In genomic region chr10:126929543-126929942, GRCm38 (mm10) we compare ENCODE assay signal across 9 mouse cellular contexts. TPM values are rescaled to one million over a fixed set of nuclear protein-coding genes. Genes with fewer than 3 reads are reported as not detected.
A peak's percentile ranks its signal among the peaks of the same experiment; 100 is the strongest.
DNase-seq lines count a peak whose midpoint lies in the region; ATAC-seq and TF ChIP-seq lines count a peak whose summit lies in the region.
"Had no signal": no experiment of that assay in that cellular context is flagged by ENCODE, and none has a peak within 500 bp of the region (broad histone marks: within the 10 kb centered on the region; RNA-seq: fewer than 3 reads in every experiment).

No protein-coding gene starts in this region.

- peaks cover 14% of the 10 kb centered on the region for H3K4me1 ChIP-seq in heart, adult 2 months (ENCODE audit: control insufficient read depth, insufficient read depth, low read length)
- H3K4me1 ChIP-seq in liver, embryonic 12.5 days = peaks cover 10% of the 10 kb centered on the region
- peaks cover 10% of the 10 kb centered on the region for H3K4me1 ChIP-seq in liver, embryonic 11.5 days (replicated peaks; ENCODE audit: control insufficient read depth, insufficient read depth, low read length)
- H3K4me1 ChIP-seq in embryonic facial prominence, embryonic 14.5 days (ENCODE audit: control insufficient read depth, insufficient read depth, low read length) = peaks cover 55% of the 10 kb centered on the region

- no peaks in the 10 kb centered on the region for H3K27me3 ChIP-seq in heart, adult 2 months (ENCODE audit: control insufficient read depth, insufficient read depth, low read length)
- H3K27me3 ChIP-seq in liver, embryonic 12.5 days (replicated peaks) = peaks cover 65% of the 10 kb centered on the region
- H3K27me3 ChIP-seq in liver, embryonic 11.5 days (replicated peaks; ENCODE audit: control insufficient read depth, insufficient read depth, low read length) = peaks cover 41% of the 10 kb centered on the region
- no peaks in the 10 kb centered on the region for H3K27me3 ChIP-seq in embryonic facial prominence, embryonic 14.5 days (replicated peaks; ENCODE audit: control insufficient read depth, insufficient read depth, low read length)
- no peaks in the 10 kb centered on the region for H3K27me3 ChIP-seq in myocyte (ENCODE audit: control insufficient read depth, insufficient read depth, insufficient read length)

- H3K9me3 ChIP-seq in liver, embryonic 12.5 days (replicated peaks) = no peaks in the 10 kb centered on the region
- no peaks in the 10 kb centered on the region for H3K9me3 ChIP-seq in liver, embryonic 11.5 days (ENCODE audit: control insufficient read depth, low read length)
- H3K9me3 ChIP-seq in embryonic facial prominence, embryonic 14.5 days (ENCODE audit: control insufficient read depth, low read length) = no peaks in the 10 kb centered on the region

- H3K9ac ChIP-seq in heart, adult 2 months (ENCODE audit: low read depth, low read length) = no peak overlapping the region
- H3K9ac ChIP-seq in liver, embryonic 12.5 days = no peak overlapping the region
- no peak overlapping the region for H3K9ac ChIP-seq in liver, embryonic 11.5 days (ENCODE audit: low read depth, low read length)
- peak overlapping the region; percentile 65; the same call in 1 of the 2 replicates for H3K9ac ChIP-seq in embryonic facial prominence, embryonic 14.5 days (ENCODE audit: low read depth, low read length)

- TF ChIP-seq EP300 in heart, adult 2 months (IDR thresholded peaks at IDR 0.05; ENCODE audit: insufficient read depth, low read depth, low read length) = no peak

- H3K4me3 ChIP-seq in heart, adult 2 months = no peak overlapping the region
- H3K4me3 ChIP-seq in liver, embryonic 12.5 days = no peak overlapping the region
- no peak overlapping the region for H3K4me3 ChIP-seq in liver, embryonic 11.5 days (ENCODE audit: low read depth, low read length)
- no peak overlapping the region for H3K4me3 ChIP-seq in embryonic facial prominence, embryonic 14.5 days (ENCODE audit: low read depth, low read length)
- H3K4me3 ChIP-seq in myocyte = peak overlapping the region; percentile 31

- no peaks in the 10 kb centered on the region for H3K79me2 ChIP-seq in heart, adult 2 months (replicated peaks; ENCODE audit: control insufficient read depth, insufficient read depth, low read length)
- H3K79me2 ChIP-seq in myocyte (ENCODE audit: control insufficient read depth, insufficient read depth) = no peaks in the 10 kb centered on the region

- no peak overlapping the region for H3K4me2 ChIP-seq in liver, embryonic 12.5 days
- H3K4me2 ChIP-seq in liver, embryonic 11.5 days = no peak overlapping the region
- H3K4me2 ChIP-seq in embryonic facial prominence, embryonic 14.5 days (ENCODE audit: low read depth, low read length) = peak overlapping the region; percentile 91
- H3K4me2 ChIP-seq in myocyte (ENCODE audit: low read depth) = no peak overlapping the region

- intact Hi-C loops in heart, adult 2 months (cut with DNase I) = loop anchor here (2.0 kb wide), 1 partner anchor 57 kb away; no protein-coding TSS in a partner anchor

- WGBS in heart, adult 2 months = 81% methylated on average over 3 of the region's 3 CpGs
- 48% methylated on average over 3 of the region's 3 CpGs for WGBS in liver, embryonic 12.5 days (ENCODE audit: insufficient replicate concordance)
- 65% methylated on average over 3 of the region's 3 CpGs for WGBS in liver, embryonic 11.5 days
- 41% methylated on average over 3 of the region's 3 CpGs for WGBS in embryonic facial prominence, embryonic 14.5 days

- no peaks in the 10 kb centered on the region for H3K36me3 ChIP-seq in heart, adult 2 months (ENCODE audit: control insufficient read depth, insufficient read depth, low read length)
- H3K36me3 ChIP-seq in liver, embryonic 12.5 days = no peaks in the 10 kb centered on the region
- no peaks in the 10 kb centered on the region for H3K36me3 ChIP-seq in liver, embryonic 11.5 days (ENCODE audit: control insufficient read depth, insufficient read depth, low read length)
- no peaks in the 10 kb centered on the region for H3K36me3 ChIP-seq in embryonic facial prominence, embryonic 14.5 days (ENCODE audit: control insufficient read depth, insufficient read depth, low read length)
- no peaks in the 10 kb centered on the region for H3K36me3 ChIP-seq in myocyte (ENCODE audit: control insufficient read depth, insufficient read depth)

- DNase-seq in heart, adult 2 months = no peak
- DNase-seq in heart, adult 8-10 months (ENCODE audit: low spot score) = no peak
- DNase-seq in liver, embryonic 11.5 days (ENCODE audit: low spot score) = no peak
- DNase-seq in embryonic facial prominence, embryonic 14.5 days (ENCODE audit: low spot score) = peak; percentile 27
- DNase-seq in ovary, adult 18-20 months (ENCODE audit: low spot score) = no peak
- DNase-seq in thymus, postnatal 0 days (ENCODE audit: low spot score) = no peak
- DNase-seq: layer of hippocampus, adult 9-11 months had no signal

- TF ChIP-seq POLR2A in heart, adult 2 months (IDR thresholded peaks at IDR 0.05; ENCODE audit: insufficient read depth, low read depth, low read length) = no peak
- no peak for TF ChIP-seq POLR2A in myocyte (IDR thresholded peaks at IDR 0.05; ENCODE audit: insufficient read length, low read depth)

- H3K27ac ChIP-seq in heart, adult 2 months = peak overlapping the region; percentile 100
- 0 out of 2 replicates have a peak overlapping the region, but pooled peaks have one; percentile 5 for H3K27ac ChIP-seq in liver, embryonic 12.5 days
- H3K27ac ChIP-seq in liver, embryonic 11.5 days (ENCODE audit: low read depth, low read length) = no peak overlapping the region
- peak overlapping the region; percentile 100 for H3K27ac ChIP-seq in embryonic facial prominence, embryonic 14.5 days (replicated peaks; ENCODE audit: low read depth, low read length)

- TF ChIP-seq CTCF in heart, adult 2 months (IDR thresholded peaks at IDR 0.05) = no peak

- ATAC-seq in liver, embryonic 12.5 days = no peak
- ATAC-seq in liver, embryonic 11.5 days (replicated peaks; ENCODE audit: low FRiP score) = no peak
- no peak for ATAC-seq in embryonic facial prominence, embryonic 14.5 days (ENCODE audit: low read depth)

- H3ac ChIP-seq in myocyte (ENCODE audit: control insufficient read depth, insufficient read length) = no peak overlapping the region

TF ChIP-seq in myocyte, 11 proteins besides CTCF, POLR2A, EP300 and RAD21:
- no peak for TF ChIP-seq MYOG (IDR thresholded peaks at IDR 0.05; ENCODE audit: control insufficient read depth in 1 of 3, insufficient read depth in 1 of 3, insufficient read length in 2 of 3, low read depth in 2 of 3)
- no peak for TF ChIP-seq TCF3 (IDR thresholded peaks at IDR 0.05; ENCODE audit: insufficient read length, low read depth)
- TF ChIP-seq USF1 (IDR thresholded peaks at IDR 0.05; ENCODE audit: low read depth) = no peak
- TF ChIP-seq SRF (IDR thresholded peaks at IDR 0.05; ENCODE audit: control insufficient read depth, insufficient read length, low read depth) = no peak
- no peak for TF ChIP-seq TCF12 (IDR thresholded peaks at IDR 0.05; ENCODE audit: insufficient read depth, poor library complexity, severe bottlenecking)
- TF ChIP-seq MAX (IDR thresholded peaks at IDR 0.05; ENCODE audit: low read depth) = no peak
- TF ChIP-seq MYOD1 (IDR thresholded peaks at IDR 0.05; ENCODE audit: control insufficient read depth in 1 of 3, insufficient read length in 2 of 3, low read depth in 2 of 3) = no peak
- TF ChIP-seq CEBPB (IDR thresholded peaks at IDR 0.05; ENCODE audit: insufficient read depth, poor library complexity, severe bottlenecking) = no peak
- no peak for TF ChIP-seq E2F4 (IDR thresholded peaks at IDR 0.05; ENCODE audit: insufficient read depth)
- no peak for TF ChIP-seq POLR2AphosphoS2 (IDR thresholded peaks at IDR 0.05; ENCODE audit: insufficient read length, low read depth)
- TF ChIP-seq REST (IDR thresholded peaks at IDR 0.05; ENCODE audit: insufficient read depth, insufficient read length) = no peak

RNA-seq across cellular contexts. Expression of gene Atp23, which starts 28.4 kb away (rescaled TPM):
- 1 to 10 TPM; 4.9 to 5.5 TPM for total RNA-seq in heart, adult 2 months (2021)
- polyA plus RNA-seq in heart, adult 2 months (2012; rRNA removed) = 5.3 and 5.5 TPM in 2 replicates
- total RNA-seq in heart, adult 8-10 months (2022) = 1 to 10 TPM; 3.7 to 5.8 (median 4.7) TPM
- polyA plus RNA-seq in liver, embryonic 12.5 days (2016; fragmentation: Nextera tagmentation; extraction: Ambion mirVana) = 13.9 and 14.4 TPM in 2 replicates
- polyA plus RNA-seq in liver, embryonic 11.5 days (2014; fragmentation: Nextera tagmentation; extraction: Ambion mirVana) = 21.4 and 21.8 TPM in 2 replicates
- polyA plus RNA-seq in embryonic facial prominence, embryonic 14.5 days (2014; fragmentation: Nextera tagmentation; extraction: Ambion mirVana) = 16.7 and 20.6 TPM in 2 replicates
- polyA plus RNA-seq in myocyte (2012; fragmentation: generic; extraction: Trizol) = 6.3 TPM
- polyA plus RNA-seq in thymus, postnatal 0 days (2015; fragmentation: Nextera tagmentation; extraction: Ambion mirVana) = 15.8 and 17.5 TPM in 2 replicates

RNA-seq across cellular contexts. Expression of gene Ctdsp2, which starts 49.0 kb away (rescaled TPM):
- 100 to 1,000 TPM in 1 of 2 experiments, 10 to 100 TPM in 1; 82.2 to 108 TPM for total RNA-seq in heart, adult 2 months (2021)
- polyA plus RNA-seq in heart, adult 2 months (2012; rRNA removed) = 85.6 and 114 TPM in 2 replicates
- total RNA-seq in heart, adult 8-10 months (2022) = 100 to 1,000 TPM in 2 of 4 experiments, 10 to 100 TPM in 2; 84.6 to 110 (median 95.0) TPM
- 22.2 and 24.0 TPM in 2 replicates for polyA plus RNA-seq in liver, embryonic 12.5 days (2016; fragmentation: Nextera tagmentation; extraction: Ambion mirVana)
- 37.4 and 42.2 TPM in 2 replicates for polyA plus RNA-seq in liver, embryonic 11.5 days (2014; fragmentation: Nextera tagmentation; extraction: Ambion mirVana)
- polyA plus RNA-seq in embryonic facial prominence, embryonic 14.5 days (2014; fragmentation: Nextera tagmentation; extraction: Ambion mirVana) = 109 and 116 TPM in 2 replicates
- 65.0 TPM for polyA plus RNA-seq in myocyte (2012; fragmentation: generic; extraction: Trizol)
- 30.3 and 34.3 TPM in 2 replicates for polyA plus RNA-seq in thymus, postnatal 0 days (2015; fragmentation: Nextera tagmentation; extraction: Ambion mirVana)
